In genomic region chr9:97110571-97111390, GRCm38 (mm10) we compare ENCODE assay signal across 8 mouse cellular contexts. TPM values are rescaled to one million over a fixed set of nuclear protein-coding genes. Genes with fewer than 3 reads are reported as not detected.
DNase-seq lines count a peak whose midpoint lies in the region; ATAC-seq lines count a peak whose summit lies in the region.

Slc25a36 (minus strand) TSS chr9:97111157.

- peak within 1 kb of the TSS; percentile 67 for H3K4me2 ChIP-seq in intestine, embryonic 14.5 days (ENCODE audit: low read length)

- H3K9me3 ChIP-seq in intestine, embryonic 14.5 days (ENCODE audit: control insufficient read depth, low read length), result no peaks in the 10 kb centered on the region

- H3K27me3 ChIP-seq in intestine, embryonic 14.5 days (replicated peaks; ENCODE audit: control insufficient read depth, insufficient read depth, low read length), result no peaks in the 10 kb centered on the region

- peak; percentile 99 for ATAC-seq in intestine, embryonic 14.5 days (replicated peaks; ENCODE audit: low FRiP score, low TSS enrichment, low read depth)

- intact Hi-C loops in left cerebral cortex, postnatal 14 days (cut with DNase I), result loop anchor here (5.0 kb wide), 1 partner anchor 52 kb away; no protein-coding TSS in a partner anchor

- peak within 1 kb of the TSS; percentile 89 for H3K4me3 ChIP-seq in intestine, embryonic 14.5 days (ENCODE audit: low read depth, low read length)

- no peaks in the 10 kb centered on the region; the same call in 1 of the 2 replicates for H3K36me3 ChIP-seq in intestine, embryonic 14.5 days (ENCODE audit: control insufficient read depth, insufficient read depth, low read length)

- peaks cover 18% of the 10 kb centered on the region for H3K4me1 ChIP-seq in intestine, embryonic 14.5 days (replicated peaks; ENCODE audit: control insufficient read depth, insufficient read depth, low read length)

- H3K27ac ChIP-seq in intestine, embryonic 14.5 days (ENCODE audit: low read depth), result peak within 1 kb of the TSS; percentile 93

- under 1% methylated on average over 76 of the region's 91 CpGs for WGBS in intestine, embryonic 14.5 days

- DNase-seq in adrenal gland, adult 18-20 months (ENCODE audit: low spot score in 2 of 2), result peak; percentile 97 to 98
- DNase-seq in embryo, embryonic 11 days, result peak; percentile 98
- DNase-seq in gastrocnemius, postnatal 25 days, result peak; percentile 94
- DNase-seq in intestine, embryonic 14.5 days (ENCODE audit: low spot score), result peak; percentile 97
- DNase-seq in left cerebral cortex, postnatal 14 days (ENCODE audit: low spot score in 2 of 2), result peak; percentile 97 to 98
- peak; percentile 99 for DNase-seq in mesoderm, embryonic 11.5 days (ENCODE audit: low read depth, low spot score)
- DNase-seq in right cerebral cortex, postnatal 36 days (ENCODE audit: low spot score in 2 of 2), result peak; percentile 97
- DNase-seq in yolk sac, embryonic 10.5 days (ENCODE audit: low spot score), result peak; percentile 98

- peak within 1 kb of the TSS; percentile 91 for H3K9ac ChIP-seq in intestine, embryonic 14.5 days (ENCODE audit: low read length)

RNA-seq across cellular contexts. Expression of gene Slc25a36, which starts in this region (rescaled TPM):
- total RNA-seq in adrenal gland, adult 18-20 months (2021), result 10 to 100 TPM; 61.0 to 63.9 TPM
- total RNA-seq in gastrocnemius, postnatal 25 days (2021), result 10 to 100 TPM; 26.4 to 32.5 TPM
- polyA plus RNA-seq in intestine, embryonic 14.5 days (2014; fragmentation: Nextera tagmentation; extraction: Ambion mirVana), result 96.7 and 105 TPM in 2 replicates
- total RNA-seq in left cerebral cortex, postnatal 14 days (2021), result 10 to 100 TPM; 82.5 to 87.7 TPM

Comparison
In these comparisons a context has a peak if more than half of its experiments do, and no peak if none do; other contexts are left out.
1. Peak in every context shown above with its lines: DNase-seq, ATAC-seq, H3K4me3 ChIP-seq and H3K27ac ChIP-seq.